Comparison of ENCODE assay signal across 22 mouse cellular contexts in the genomic region with DNA sequence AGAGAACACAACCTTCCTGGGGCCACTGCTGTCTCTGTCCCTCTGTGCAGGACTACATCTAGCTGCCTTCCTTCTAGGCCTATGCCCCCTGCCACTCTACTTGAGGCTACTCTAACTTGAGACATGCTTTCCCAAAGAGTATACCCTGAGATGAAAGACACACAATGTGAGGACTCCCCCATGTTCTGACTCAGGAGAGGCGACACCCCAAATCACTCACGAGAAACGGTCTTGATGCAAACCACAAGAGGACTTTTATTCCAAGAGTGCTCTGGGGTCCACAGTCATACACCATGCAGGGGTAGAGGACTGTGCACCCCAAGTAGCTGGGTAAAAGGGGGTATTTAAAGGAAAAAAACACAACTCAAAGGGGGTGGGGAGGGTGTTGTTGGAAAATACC. TPM values are rescaled to one million over a fixed set of nuclear protein-coding genes. Genes with fewer than 3 reads are reported as not detected.
DNase-seq lines count a peak whose midpoint lies in the region; ATAC-seq lines count a peak whose summit lies in the region.
"Had no signal": no experiment of that assay in that cellular context is flagged by ENCODE, and none has a peak within 500 bp of the region (broad histone marks: within the 10 kb centered on the region; RNA-seq: fewer than 3 reads in every experiment).

No protein-coding gene starts in this region.

- no peaks in the 10 kb centered on the region for H3K4me1 ChIP-seq in midbrain, embryonic 11.5 days (ENCODE audit: control insufficient read depth, insufficient read depth, low read length)
- no peaks in the 10 kb centered on the region for H3K4me1 ChIP-seq in midbrain, embryonic 15.5 days

- no peak overlapping the region for H3K4me2 ChIP-seq in midbrain, embryonic 11.5 days
- H3K4me2 ChIP-seq in midbrain, embryonic 15.5 days = no peak overlapping the region

- ATAC-seq in midbrain, embryonic 11.5 days (ENCODE audit: low FRiP score) = no peak
- ATAC-seq in midbrain, embryonic 15.5 days (replicated peaks) = no peak
- ATAC-seq: activated CD4-positive, CD25-positive, alpha-beta regulatory T cell, adult 4 months; CD4-positive, CD25-positive, alpha-beta regulatory T cell, adult 4 months; Patski had no signal

- no peaks in the 10 kb centered on the region for H3K27me3 ChIP-seq in midbrain, embryonic 11.5 days (ENCODE audit: control insufficient read depth, insufficient read depth, low read length)
- no peaks in the 10 kb centered on the region for H3K27me3 ChIP-seq in midbrain, embryonic 15.5 days (replicated peaks)
- H3K27me3 ChIP-seq: CH12.LX, Patski had no signal

- no peaks in the 10 kb centered on the region for H3K36me3 ChIP-seq in midbrain, embryonic 11.5 days (ENCODE audit: control insufficient read depth, insufficient read depth, low read length)
- no peaks in the 10 kb centered on the region for H3K36me3 ChIP-seq in midbrain, embryonic 15.5 days (replicated peaks)
- H3K36me3 ChIP-seq: G1E had no signal

- 93% methylated on average over 3 of the region's 3 CpGs for WGBS in midbrain, embryonic 11.5 days
- 97% methylated on average over 3 of the region's 3 CpGs for whole genome bisulfite sequencing in midbrain, embryonic 15.5 days

- DNase-seq in adrenal gland, postnatal 14 days = peak; percentile 32
- no peak for DNase-seq in adrenal gland, adult 8-10 months
- DNase-seq in heart, adult 11 months = peak; percentile 73
- DNase-seq in heart, postnatal 4 days = no peak
- peak; percentile 31 to 34 for DNase-seq in kidney, postnatal 4 days
- DNase-seq in kidney, adult 18-20 months = no peak
- peak; percentile 70 for DNase-seq in midbrain, embryonic 11.5 days (ENCODE audit: low spot score, missing footprints)
- DNase-seq: adrenal gland, adult 2 months; adrenal gland, postnatal 10 days; adrenal gland, postnatal 25 days; adrenal gland, postnatal 36 days; B cell, adult 2 months; cerebellum, adult 11 months; cerebellum, adult 11-12 months; cerebellum, adult 18-20 months; cerebellum, adult 2 months had no signal

- no peak overlapping the region for H3K27ac ChIP-seq in midbrain, embryonic 11.5 days (ENCODE audit: low read depth, low read length)
- no peak overlapping the region for H3K27ac ChIP-seq in midbrain, embryonic 15.5 days

- no peak overlapping the region for H3K4me3 ChIP-seq in midbrain, embryonic 11.5 days (ENCODE audit: low read depth, low read length)
- no peak overlapping the region for H3K4me3 ChIP-seq in midbrain, embryonic 15.5 days

- H3K9ac ChIP-seq in midbrain, embryonic 11.5 days (ENCODE audit: low read length) = no peak overlapping the region
- H3K9ac ChIP-seq in midbrain, embryonic 15.5 days = no peak overlapping the region

- H3K9me3 ChIP-seq in midbrain, embryonic 11.5 days (ENCODE audit: control insufficient read depth, low read length) = no peaks in the 10 kb centered on the region
- no peaks in the 10 kb centered on the region for H3K9me3 ChIP-seq in midbrain, embryonic 15.5 days

RNA-seq across cellular contexts. Expression of gene Birc3, which starts 11.4 kb away (rescaled TPM):
- total RNA-seq in adrenal gland, postnatal 14 days (2021) = 19.0 and 27.8 TPM in 2 replicates
- total RNA-seq in adrenal gland, adult 8-10 months (2022) = 10 to 100 TPM; 22.2 to 35.6 (median 30.6) TPM
- total RNA-seq in heart, postnatal 4 days (2021) = 1 to 10 TPM; 7.0 to 8.8 TPM
- 3.9 and 4.2 TPM in 2 replicates for polyA plus RNA-seq in midbrain, embryonic 11.5 days (2014; fragmentation: Nextera tagmentation; extraction: Ambion mirVana)
- 2.3 and 2.7 TPM in 2 replicates for polyA plus RNA-seq in midbrain, embryonic 15.5 days (2015; fragmentation: Nextera tagmentation; extraction: Ambion mirVana)

RNA-seq across cellular contexts. Expression of gene Birc2, which starts 47.5 kb away (rescaled TPM):
- 40.6 and 46.6 TPM in 2 replicates for total RNA-seq in adrenal gland, postnatal 14 days (2021)
- total RNA-seq in adrenal gland, adult 8-10 months (2022) = 10 to 100 TPM; 62.9 to 77.8 (median 70.3) TPM
- 10 to 100 TPM; 20.8 to 23.5 TPM for total RNA-seq in heart, postnatal 4 days (2021)
- 42.4 and 47.0 TPM in 2 replicates for polyA plus RNA-seq in midbrain, embryonic 11.5 days (2014; fragmentation: Nextera tagmentation; extraction: Ambion mirVana)
- polyA plus RNA-seq in midbrain, embryonic 15.5 days (2015; fragmentation: Nextera tagmentation; extraction: Ambion mirVana) = 42.3 and 45.5 TPM in 2 replicates

Comparison
In these comparisons a context has a peak if more than half of its experiments do, and no peak if none do; other contexts are left out.
1. DNase-seq: peak in adrenal gland, postnatal 14 days (single experiment), heart, adult 11 months (single experiment), kidney, postnatal 4 days (2 of 2) and midbrain, embryonic 11.5 days (single experiment); none in adrenal gland, adult 8-10 months (single experiment), heart, postnatal 4 days (single experiment) and kidney, adult 18-20 months (single experiment).